Mouse (Mus musculus) liver, embryonic 11.5 days (tissue): ENCODE measurements around the gene Rhox2g. TPM values are rescaled to one million over a fixed set of nuclear protein-coding genes. Genes with fewer than 3 reads are reported as not detected.
"Not testable (repeated sequence)": the region's sequence is repeated elsewhere in the genome, so short reads cannot be mapped to it uniquely, and the experiment has no call there.

Experiments
- ATAC-seq: fragments of 200-750 bp; cut with Nextera tagmentation; replicated peaks from 2 replicates; pipeline ENCODE4 v1.8.0; 2017; ENCODE audit warnings: moderate number of reproducible peaks, mild to moderate bottlenecking, moderate TSS enrichment, moderate library complexity; ENCODE audit not compliant: low FRiP score
- DNase-seq: peaks from one replicate; pipeline ENCODE4 v3.0.0-alpha.2; 2017; ENCODE audit warnings: low spot score
- H3K27ac ChIP-seq: fragments of 300-500 bp; sonication (generic); 2 replicates; pipeline ENCODE4 v1.5.1; 2014; ENCODE audit warnings: mild to moderate bottlenecking, low read depth, low read length, control low read depth
- H3K27me3 ChIP-seq: fragments of 300-500 bp; sonication (generic); replicated peaks from 2 replicates; pipeline ENCODE4 v1.6.1; 2014; ENCODE audit warnings: low read length, mixed read lengths; ENCODE audit not compliant: control insufficient read depth, insufficient read depth
- H3K36me3 ChIP-seq: fragments of 300-500 bp; sonication (generic); 2 replicates; pipeline ENCODE4 v1.6.1; 2014; ENCODE audit warnings: mild to moderate bottlenecking, low read length, moderate library complexity, mixed read lengths; ENCODE audit not compliant: control insufficient read depth, insufficient read depth
- H3K4me1 ChIP-seq: fragments of 300-500 bp; sonication (generic); replicated peaks from 2 replicates; pipeline ENCODE4 v1.6.1; 2014; ENCODE audit warnings: low read length, mixed read lengths; ENCODE audit not compliant: control insufficient read depth, insufficient read depth
- H3K4me2 ChIP-seq: fragments of 300-500 bp; sonication (generic); 2 replicates; pipeline ENCODE4 v1.6.1; 2014; ENCODE audit warnings: mild to moderate bottlenecking, control low read depth, moderate library complexity
- H3K4me3 ChIP-seq: fragments of 300-500 bp; sonication (generic); 2 replicates; pipeline ENCODE4 v1.5.1; 2014; ENCODE audit warnings: low read depth, low read length, control low read depth
- H3K9ac ChIP-seq: fragments of 300-500 bp; sonication (generic); 2 replicates; pipeline ENCODE4 v1.6.1; 2014; ENCODE audit warnings: low read depth, low read length, control low read depth
- H3K9me3 ChIP-seq: fragments of 300-500 bp; sonication (generic); 2 replicates; pipeline ENCODE4 v1.6.1; 2016; ENCODE audit warnings: low read length, inconsistent platforms, mixed read lengths; ENCODE audit not compliant: control insufficient read depth
- WGBS: fragments of 180-500 bp; shearing (Covaris S2); extraction: QIAGEN DNeasy Blood & Tissue Kit; methylation state at CpG from one replicate; pipeline ENCODE4 v1.1.7; 2014; 5-methylcytosine and 5-hydroxymethylcytosine counted together
- polyA plus RNA-seq: library from polyadenylated mRNA; unstranded; fragments of >200 nt; fragmentation: Nextera tagmentation; extraction: Ambion mirVana; gene quantifications from 2 replicates; pipeline ENCODE4 v1.2.1, GENCODE M21; 2014

Rhox2g gene
- polyA plus RNA-seq, result not detected in 2 replicates

DNA sequence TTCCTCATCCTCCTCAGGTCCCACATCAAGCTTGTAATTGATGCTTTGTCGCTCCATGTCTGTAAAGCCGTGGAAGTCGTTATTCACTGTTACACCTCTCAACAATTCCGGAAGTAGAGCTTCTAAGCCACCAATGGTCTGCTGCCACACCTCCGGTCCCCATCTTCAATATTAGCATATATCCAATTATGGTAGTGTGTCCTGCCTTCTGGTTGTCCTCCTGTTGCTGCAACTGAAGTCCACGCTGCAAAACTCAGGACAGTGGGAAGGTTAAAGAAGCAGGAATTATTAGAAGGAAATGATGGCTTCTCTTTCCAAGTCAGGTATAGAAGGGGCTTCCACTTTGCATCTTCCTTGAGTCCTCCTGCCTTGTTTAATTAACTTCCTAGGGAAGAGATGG, at the start of gene Rhox2g:
Gene Rhox2g, minus strand, starts transcription at position 101 of the 400 bp plus-strand sequence.
- not testable (repeated sequence) for H3K4me1 ChIP-seq, DNase-seq
- 86% methylated on average over 6 of the region's 6 CpGs for WGBS

GRCm38 (mm10) chrX:37692261-37692660, 49.0 kb upstream of the Rhox2g start:
- no peak overlapping the region for H3K9ac ChIP-seq
- no peak overlapping the region for H3K27ac ChIP-seq
- no peak for DNase-seq
- H3K4me2 ChIP-seq, result no peak overlapping the region
- no peaks in the 10 kb centered on the region for H3K9me3 ChIP-seq
- no peak for ATAC-seq
- H3K27me3 ChIP-seq, result no peaks in the 10 kb centered on the region
- H3K36me3 ChIP-seq, result no peaks in the 10 kb centered on the region
- H3K4me3 ChIP-seq, result no peak overlapping the region
- 68% methylated on average over 2 of the region's 2 CpGs for WGBS
- H3K4me1 ChIP-seq, result no peaks in the 10 kb centered on the region

More for the DNA sequence above, at the start of gene Rhox2g:
- not testable (repeated sequence) for H3K4me2 ChIP-seq, H3K4me3 ChIP-seq, H3K27ac ChIP-seq, H3K36me3 ChIP-seq, ATAC-seq, H3K27me3 ChIP-seq, H3K9ac ChIP-seq, H3K9me3 ChIP-seq

GRCm38 (mm10) chrX:37683031-37683715, 39.9 kb upstream of the Rhox2g start:
- no peaks in the 10 kb centered on the region for H3K4me1 ChIP-seq

DNA sequence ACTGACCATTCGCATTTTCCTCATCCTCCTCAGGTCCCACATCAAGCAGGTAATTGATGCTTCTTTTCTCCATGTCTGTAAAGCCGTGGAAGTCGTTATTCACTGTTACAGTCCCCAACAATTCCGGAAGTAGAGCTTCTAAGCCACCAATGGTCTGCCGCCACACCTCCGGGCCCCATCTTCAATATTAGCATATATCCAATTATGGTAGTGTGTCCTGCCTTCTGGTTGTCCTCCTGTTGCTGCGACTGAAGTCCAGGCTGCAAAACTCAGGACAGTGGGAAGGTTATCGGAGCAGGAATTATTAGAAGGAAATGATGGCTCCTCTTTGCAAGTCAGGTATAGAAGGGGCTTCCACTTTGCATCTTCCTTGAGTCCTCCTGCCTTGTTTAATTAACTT, 29.9 kb upstream of the Rhox2g start, which contains the start of gene Rhox2h:
Gene Rhox2h, minus strand, starts transcription at position 101 of the 400 bp plus-strand sequence.
- not testable (repeated sequence) for DNase-seq, H3K27ac ChIP-seq, H3K36me3 ChIP-seq, H3K4me1 ChIP-seq, H3K9me3 ChIP-seq, ATAC-seq, H3K4me3 ChIP-seq, H3K27me3 ChIP-seq, H3K9ac ChIP-seq, H3K4me2 ChIP-seq
- WGBS, result 79% methylated on average over 8 of the region's 8 CpGs

More at GRCm38 (mm10) chrX:37683031-37683715, 39.9 kb upstream of the Rhox2g start:
- ATAC-seq, result no peak
- Histone ChIP-seq H3K4me2 (no peak overlapping the region), H3K36me3 (no peaks in the 10 kb centered on the region), H3K4me3 (no peak overlapping the region), H3K9me3 (no peaks in the 10 kb centered on the region), H3K27me3 (no peaks in the 10 kb centered on the region), H3K27ac (no peak overlapping the region), H3K9ac (no peak overlapping the region)
- no peak for DNase-seq
- 80% methylated on average over 24 of the region's 24 CpGs for WGBS

DNA sequence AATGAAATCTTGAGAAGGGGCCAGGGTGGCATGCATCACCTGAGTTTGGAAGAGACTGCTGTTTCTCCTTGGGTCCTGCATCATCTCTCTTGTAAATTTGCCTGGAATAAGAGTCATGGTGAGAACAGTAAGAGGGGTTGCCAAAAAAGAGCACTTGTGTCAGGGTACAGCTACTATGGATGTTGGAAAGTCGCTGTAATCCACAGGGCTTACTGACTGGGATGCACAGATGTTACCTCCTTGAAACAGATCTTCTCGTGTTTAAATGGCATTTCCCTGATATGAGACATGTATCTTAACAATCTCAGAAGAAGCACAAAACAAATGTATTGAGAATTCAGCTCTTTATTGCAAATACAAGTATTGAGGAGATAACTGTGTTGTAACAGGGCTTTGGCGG, 25.4 kb upstream of the Rhox2g start, which contains the start of gene Rhox3h:
Gene Rhox3h, minus strand, starts transcription at position 101 of the 400 bp plus-strand sequence.
- not testable (repeated sequence) for H3K27me3 ChIP-seq, H3K36me3 ChIP-seq, DNase-seq, H3K9me3 ChIP-seq, ATAC-seq, H3K9ac ChIP-seq, H3K27ac ChIP-seq, H3K4me1 ChIP-seq, H3K4me2 ChIP-seq, H3K4me3 ChIP-seq
- 100% methylated on average over 1 of the region's 3 CpGs for WGBS

- not testable (repeated sequence) for H3K36me3 ChIP-seq, H3K4me3 ChIP-seq, ATAC-seq, H3K9me3 ChIP-seq, H3K4me1 ChIP-seq, H3K27me3 ChIP-seq, H3K4me2 ChIP-seq, H3K27ac ChIP-seq, H3K9ac ChIP-seq, DNase-seq
- WGBS, result 95% methylated on average over 15 of the region's 20 CpGs
These were observed 8.0 kb upstream of the Rhox2g start, which contains the start of gene Rhox4g for GRCm38 (mm10) chrX:37651227-37651626. TSS of gene Rhox4g (minus strand) at chrX:37651327.

DNA sequence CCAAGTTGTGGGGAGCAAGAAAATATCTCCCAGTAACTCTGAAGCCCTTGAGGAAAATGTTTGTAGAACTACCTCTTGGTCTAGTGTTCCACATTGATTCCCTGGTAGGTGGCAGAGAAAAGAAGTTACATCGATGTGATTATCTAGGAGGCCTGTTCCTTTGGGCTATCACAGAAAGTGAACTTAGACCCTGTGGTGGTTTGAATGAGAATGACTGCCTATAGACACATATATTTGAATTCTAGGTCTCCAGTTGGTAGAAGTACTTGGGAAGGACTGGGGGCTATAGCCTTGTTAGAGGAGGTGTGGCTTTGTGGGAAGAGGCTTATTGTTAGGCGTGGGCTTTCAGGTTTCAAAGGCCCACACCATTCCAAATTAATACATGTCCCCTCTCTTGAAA, 14.8 kb downstream of the Rhox2g start, which contains the start of gene Rhox3g:
Gene Rhox3g, minus strand, starts transcription at position 101 of the 400 bp plus-strand sequence.
- WGBS, result 89% methylated on average over 2 of the region's 2 CpGs
- not testable (repeated sequence) for H3K4me2 ChIP-seq, H3K27me3 ChIP-seq, DNase-seq, H3K9ac ChIP-seq, H3K9me3 ChIP-seq, H3K27ac ChIP-seq, H3K4me1 ChIP-seq, ATAC-seq, H3K36me3 ChIP-seq, H3K4me3 ChIP-seq

GRCm38 (mm10) chrX:37607604-37608003, 35.7 kb downstream of the Rhox2g start, which contains the start of gene Rhox4f:
TSS of gene Rhox4f (minus strand) at chrX:37607704.
- not testable (repeated sequence) for H3K4me2 ChIP-seq, H3K9ac ChIP-seq, H3K4me1 ChIP-seq, H3K27me3 ChIP-seq, H3K27ac ChIP-seq, H3K4me3 ChIP-seq, H3K36me3 ChIP-seq, ATAC-seq, H3K9me3 ChIP-seq, DNase-seq
- WGBS, result 89% methylated on average over 12 of the region's 19 CpGs
